Mouse (Mus musculus) adrenal gland, adult 18-20 months (tissue): ENCODE measurements around the gene Naa50. TPM values are rescaled to one million over a fixed set of nuclear protein-coding genes. Genes with fewer than 3 reads are reported as not detected.

Experiments
- DNase-seq, 2 experiments: peaks; one replicate each; pipeline ENCODE4 v3.0.0; 2021 to 2022; ENCODE audit warnings: low spot score in 2 of 2
- total RNA-seq, 2 experiments: library from RNA; stranded (reverse); gene quantifications; 1 replicate in 1 of 2; 2 replicates in 1 of 2; pipeline ENCODE4 v1.2.3; 2021

The Naa50 gene
- total RNA-seq, 2 experiments from 2014 or later: 87.1 to 96.8 TPM

DNA sequence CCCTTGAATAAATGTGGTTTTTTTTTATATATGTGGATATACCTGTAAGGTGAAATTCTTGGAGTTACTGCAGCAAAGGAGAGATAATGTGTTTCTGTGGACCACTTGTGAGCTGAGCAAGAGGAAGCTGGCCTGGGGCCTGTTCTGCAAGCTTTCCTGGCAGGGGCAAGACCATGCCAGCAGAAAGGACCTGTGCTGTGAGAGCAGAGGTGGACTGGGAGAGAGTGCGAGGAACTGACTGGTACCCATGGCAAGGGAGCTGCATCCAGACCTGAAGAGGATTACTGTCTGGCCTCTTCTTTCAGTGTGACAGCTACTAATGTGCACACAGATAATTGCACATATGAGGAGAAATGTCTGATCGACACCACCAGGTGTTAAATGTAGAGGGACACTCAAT, 51.3 kb downstream of the Naa50 start:
- no peak for DNase-seq

DNA sequence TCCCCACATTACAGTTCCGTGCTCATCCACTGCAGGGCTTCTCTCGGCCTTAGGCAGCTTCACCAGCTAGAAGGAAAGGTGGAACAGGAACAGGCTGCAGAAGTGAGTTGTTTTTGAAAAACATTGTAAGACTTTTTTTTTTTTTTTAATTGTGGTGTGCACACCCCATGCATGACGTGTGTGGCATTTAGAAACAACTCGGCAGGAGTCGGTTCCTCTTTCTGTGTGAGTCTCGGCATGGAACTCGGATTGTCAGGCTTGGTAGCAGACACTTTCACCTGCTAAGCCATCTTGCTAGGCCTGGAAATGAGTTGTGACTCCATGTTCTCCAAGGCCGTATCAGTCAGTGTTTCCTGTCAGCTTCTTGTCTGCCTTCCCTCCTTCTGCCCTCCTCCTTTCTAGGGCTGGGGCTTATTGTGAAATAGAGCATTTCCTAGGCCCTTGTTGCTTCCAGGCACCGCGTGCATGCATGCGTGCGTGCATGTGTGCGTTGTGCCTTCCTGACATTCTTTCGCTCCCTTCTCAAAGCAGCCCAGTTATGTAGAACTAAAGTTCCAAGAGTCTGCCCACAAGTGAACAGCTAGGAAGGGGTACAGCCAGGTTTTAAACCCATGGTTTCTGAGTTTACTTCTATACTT, 59.6 kb downstream of the Naa50 start:
- no peak for DNase-seq

DNA sequence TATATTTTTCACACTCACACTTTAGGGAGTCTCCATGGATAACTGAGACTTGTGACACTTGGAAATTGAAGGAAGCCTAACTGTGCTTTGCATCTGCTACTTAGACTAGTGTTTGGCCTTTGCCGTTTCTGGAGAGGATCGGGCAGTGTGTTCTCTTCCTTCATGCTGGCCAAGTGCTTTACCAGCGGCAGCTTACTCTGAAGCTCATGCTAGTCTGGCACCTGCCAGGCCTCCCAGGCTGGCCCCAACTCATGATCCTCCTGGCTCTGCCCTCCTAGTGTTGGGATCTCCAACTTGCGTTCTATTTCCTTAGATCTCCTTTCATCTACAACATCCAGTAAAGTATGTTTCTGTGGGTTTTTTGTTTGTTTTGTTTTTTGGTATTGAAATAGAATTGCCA, 60.5 kb downstream of the Naa50 start:
- DNase-seq: no peak

DNA sequence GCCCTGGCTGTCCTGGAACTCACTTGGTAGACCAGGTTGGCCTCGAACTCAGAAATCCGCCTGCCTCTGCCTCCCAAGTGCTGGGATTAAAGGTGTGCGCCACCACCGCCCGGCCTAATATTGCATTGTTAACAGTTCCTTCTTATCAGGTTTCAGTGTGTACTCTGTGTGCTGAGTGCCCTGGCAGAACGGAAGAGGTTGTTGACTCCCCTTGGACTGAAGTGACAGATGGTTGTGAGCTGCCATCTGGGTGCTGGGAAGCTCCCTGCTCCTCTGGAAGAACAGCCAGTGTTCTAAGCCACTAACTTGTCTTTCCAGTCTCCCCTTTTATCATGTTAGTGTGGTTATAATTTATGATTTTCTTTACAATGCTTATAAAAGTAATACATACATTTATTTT, 64.7 kb downstream of the Naa50 start:
- DNase-seq: no peak

DNA sequence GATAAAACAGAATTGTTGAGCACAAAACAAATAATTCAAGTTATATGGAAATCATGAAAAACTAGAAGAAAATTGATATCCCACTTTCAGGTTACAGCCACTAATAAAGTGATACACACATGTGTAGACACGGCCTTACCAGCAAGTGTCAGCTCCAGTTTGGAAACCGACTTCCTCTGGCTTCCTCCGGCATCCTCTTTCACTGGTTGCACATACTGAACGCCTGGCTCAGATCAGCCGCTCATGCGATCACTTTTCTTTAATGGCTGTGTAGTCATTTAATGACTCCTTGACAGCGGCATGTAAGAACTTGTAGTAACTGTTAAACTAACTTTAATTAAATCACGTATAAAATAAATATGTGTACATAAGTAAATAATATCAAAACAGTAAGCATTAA, 66.3 kb downstream of the Naa50 start:
- DNase-seq: no peak

DNA sequence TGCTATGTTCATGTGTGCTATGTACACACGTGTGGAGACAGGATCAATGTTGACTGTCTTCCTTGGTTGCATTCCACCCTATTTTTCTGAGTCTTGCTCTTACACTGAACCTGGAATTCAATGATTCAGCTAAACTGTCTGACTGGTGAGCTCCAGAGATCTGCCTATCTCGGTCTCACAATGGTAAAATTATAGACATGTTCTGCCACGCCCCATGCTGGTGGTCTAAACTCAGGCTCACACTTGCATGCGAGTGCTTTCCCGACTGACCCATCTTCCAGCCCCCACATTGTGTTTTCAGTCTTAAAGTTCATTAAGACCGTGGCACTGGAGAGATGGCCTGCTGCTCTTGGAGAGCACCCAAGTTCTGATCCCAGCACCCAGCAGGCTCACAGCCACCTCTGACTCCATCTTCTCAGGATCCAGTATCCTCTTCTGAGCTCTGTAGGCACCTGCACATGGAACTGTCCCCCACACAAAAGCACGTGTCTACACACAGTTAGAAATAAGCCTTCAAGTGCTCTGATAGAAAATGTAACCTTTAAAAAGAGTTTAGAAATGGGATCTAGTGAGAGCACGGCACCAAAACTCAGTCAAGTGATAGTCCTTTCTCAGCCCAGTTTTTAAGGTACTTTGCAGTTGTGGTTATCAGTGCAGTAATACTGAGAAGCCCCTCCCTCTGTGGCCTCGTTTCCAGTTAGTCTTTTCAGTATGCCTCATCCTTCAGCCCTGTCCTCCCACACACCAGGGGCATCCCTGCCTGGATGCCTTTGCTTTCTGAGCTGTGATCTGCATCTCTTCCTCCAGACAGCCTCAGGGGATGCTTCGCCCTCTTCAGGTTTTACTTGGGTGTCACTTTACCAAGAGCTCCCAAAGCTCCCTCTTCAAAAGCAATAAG, 70.8 kb downstream of the Naa50 start:
- no peak for DNase-seq

DNA sequence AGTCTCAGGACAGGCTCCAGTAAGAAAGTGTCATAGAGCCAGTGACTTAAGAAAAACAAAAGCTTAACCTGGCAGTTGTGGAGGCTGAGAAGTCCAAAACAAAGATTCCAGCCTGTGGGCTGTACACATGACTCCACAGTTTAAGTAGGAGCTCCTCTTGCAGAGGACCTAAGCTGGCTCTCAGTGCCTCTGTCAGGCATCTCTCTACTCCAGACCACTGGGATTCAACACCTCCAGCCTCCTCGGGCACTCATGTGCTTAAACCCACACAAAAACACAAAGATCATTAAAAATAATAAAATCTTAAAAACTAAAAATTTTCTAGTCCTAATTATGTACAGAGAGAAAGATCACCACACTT, 71.4 kb downstream of the Naa50 start:
- DNase-seq: no peak

DNA sequence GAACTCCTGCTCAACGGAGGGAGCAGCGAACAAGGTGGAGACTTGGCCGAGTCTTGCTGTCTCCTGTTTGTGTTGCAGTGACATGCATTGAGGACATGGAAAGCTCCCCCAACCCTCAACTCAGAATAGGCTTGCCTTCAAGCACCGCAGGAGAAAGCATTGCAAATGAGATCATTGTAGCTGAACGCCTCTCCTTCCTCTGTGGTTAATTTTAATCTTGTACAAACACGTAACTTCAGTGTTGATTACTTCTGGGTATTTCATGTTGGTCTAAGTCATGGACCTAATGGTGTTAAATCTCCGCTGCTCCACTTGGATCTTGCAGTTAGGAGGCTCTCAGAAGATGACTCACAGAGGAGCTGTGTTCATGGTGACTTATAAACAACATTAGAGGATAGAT, 73.1 kb downstream of the Naa50 start:
- DNase-seq: no peak

Other genes with a start within 250 kb of the Naa50 start
- gene Qtrt2, start 213.0 kb upstream of the Naa50 start, total RNA-seq: 10 to 100 TPM; 34.7 to 35.0 TPM
- gene Zdhhc23, start 160.0 kb upstream of the Naa50 start, total RNA-seq: under 1 TPM; 0.93 to 0.96 TPM
- gene Gramd1c, start 76.5 kb upstream of the Naa50 start, total RNA-seq: 1 to 10 TPM; 1.0 to 2.0 TPM
- 100 to 1,000 TPM; 133 to 162 TPM for gene Atp6v1a, start 125 bp upstream of the Naa50 start, total RNA-seq
- gene Usf3, start 33.4 kb downstream of the Naa50 start, total RNA-seq: 10 to 100 TPM; 18.8 to 20.7 TPM
- gene Sidt1, start 193.4 kb downstream of the Naa50 start, total RNA-seq: 1 to 10 TPM; 7.8 to 9.2 TPM
- 10 to 100 TPM; 17.7 to 21.0 TPM for gene Spice1, start 207.3 kb downstream of the Naa50 start, total RNA-seq